Comparison of ENCODE assay signal across 31 mouse cellular contexts in genomic region chr7:35331590-35331989, GRCm38 (mm10). TPM values are rescaled to one million over a fixed set of nuclear protein-coding genes. Genes with fewer than 3 reads are reported as not detected.
A peak's percentile ranks its signal among the peaks of the same experiment; 100 is the strongest.
DNase-seq lines count a peak whose midpoint lies in the region; ATAC-seq and TF ChIP-seq lines count a peak whose summit lies in the region.
"Had no signal": no experiment of that assay in that cellular context is flagged by ENCODE, and none has a peak within 500 bp of the region (broad histone marks: within the 10 kb centered on the region; RNA-seq: fewer than 3 reads in every experiment).

No protein-coding gene starts in this region.

- H3K9me3 ChIP-seq in intestine, embryonic 16.5 days (ENCODE audit: control insufficient read depth, low read length), result no peaks in the 10 kb centered on the region
- H3K9me3 ChIP-seq in intestine, embryonic 15.5 days, result no peaks in the 10 kb centered on the region
- no peaks in the 10 kb centered on the region for H3K9me3 ChIP-seq in kidney, postnatal 0 days (replicated peaks; ENCODE audit: low read length)
- H3K9me3 ChIP-seq in forebrain, embryonic 15.5 days, result no peaks in the 10 kb centered on the region
- H3K9me3 ChIP-seq: embryonic facial prominence, embryonic 10.5 days; hindbrain, embryonic 15.5 days; liver, embryonic 13.5 days; megakaryocyte, embryonic 14.5 days; midbrain, embryonic 13.5 days; neural tube, embryonic 12.5 days; stomach, embryonic 15.5 days had no signal

- 43% methylated on average over 3 of the region's 3 CpGs for WGBS in intestine, embryonic 16.5 days
- 52% methylated on average over 3 of the region's 3 CpGs for WGBS in intestine, embryonic 15.5 days
- WGBS in kidney, postnatal 0 days, result 64% methylated on average over 3 of the region's 3 CpGs
- 65% methylated on average over 3 of the region's 3 CpGs for WGBS in forebrain, embryonic 15.5 days

- TF ChIP-seq CTCF in kidney, postnatal 0 days (IDR thresholded peaks at IDR 0.05; ENCODE audit: low read depth), result no peak

- DNase-seq in kidney, adult 18-20 months, result peak; percentile 50
- DNase-seq in kidney, postnatal 0 days (ENCODE audit: low spot score), result peak; percentile 30
- peak; percentile 68 for DNase-seq in yolk sac, embryonic 10.5 days (ENCODE audit: low spot score)
- DNase-seq in adrenal gland, adult 2 months, result no peak
- no peak for DNase-seq in cerebellum, adult 11-12 months
- DNase-seq: adrenal gland, postnatal 14 days; cerebellum, adult 9-10 months; gastrocnemius, postnatal 14 days; heart, adult 11 months; layer of hippocampus, adult 9-11 months; liver, embryonic 13.5 days; lung, adult 2 months; lung, postnatal 14 days; right cerebral cortex, adult 18-20 months; thymus, adult 18-20 months; thymus, postnatal 36 days had no signal

- H3K27me3 ChIP-seq in intestine, embryonic 16.5 days (replicated peaks; ENCODE audit: control insufficient read depth, insufficient read depth, low read length), result no peaks in the 10 kb centered on the region
- no peaks in the 10 kb centered on the region; the same call in 1 of the 2 replicates for H3K27me3 ChIP-seq in intestine, embryonic 15.5 days (replicated peaks)
- no peaks in the 10 kb centered on the region; the same call in 1 of the 2 replicates for H3K27me3 ChIP-seq in kidney, postnatal 0 days (ENCODE audit: insufficient read depth, low read length)
- peaks cover 17% of the 10 kb centered on the region; the same call in 1 of the 2 replicates for H3K27me3 ChIP-seq in forebrain, embryonic 15.5 days
- H3K27me3 ChIP-seq: Patski; stomach, embryonic 15.5 days had no signal

- peak overlapping the region; percentile 2; the same call in 1 of the 2 replicates for H3K27ac ChIP-seq in intestine, embryonic 16.5 days (ENCODE audit: low read length)
- no peak overlapping the region for H3K27ac ChIP-seq in intestine, embryonic 15.5 days
- no peak overlapping the region for H3K27ac ChIP-seq in kidney, postnatal 0 days
- H3K27ac ChIP-seq in forebrain, embryonic 15.5 days (replicated peaks), result no peak overlapping the region
- H3K27ac ChIP-seq: embryonic facial prominence, embryonic 10.5 days; hindbrain, embryonic 15.5 days; left cerebral cortex, adult 2 months; liver, embryonic 13.5 days; midbrain, embryonic 13.5 days; neural tube, embryonic 12.5 days; stomach, embryonic 15.5 days had no signal

- ATAC-seq in intestine, embryonic 16.5 days, result no peak
- no peak for ATAC-seq in intestine, embryonic 15.5 days
- no peak for ATAC-seq in kidney, postnatal 0 days (replicated peaks; ENCODE audit: low FRiP score, low read depth)
- ATAC-seq in forebrain, embryonic 15.5 days (replicated peaks), result no peak
- ATAC-seq: activated CD4-positive, CD25-positive, alpha-beta regulatory T cell, adult 4 months; forebrain, embryonic 16.5 days; midbrain, embryonic 13.5 days; Patski had no signal

- H3K4me1 ChIP-seq in intestine, embryonic 16.5 days (ENCODE audit: control insufficient read depth, insufficient read depth, low read length), result peaks cover 5% of the 10 kb centered on the region; the same call in 1 of the 2 replicates
- peaks cover 14% of the 10 kb centered on the region for H3K4me1 ChIP-seq in intestine, embryonic 15.5 days (replicated peaks)
- no peaks in the 10 kb centered on the region for H3K4me1 ChIP-seq in kidney, postnatal 0 days (replicated peaks; ENCODE audit: insufficient read depth, low read length)
- peaks cover 16% of the 10 kb centered on the region for H3K4me1 ChIP-seq in forebrain, embryonic 15.5 days

- H3K4me2 ChIP-seq in intestine, embryonic 16.5 days (ENCODE audit: low read depth, low read length), result no peak overlapping the region
- H3K4me2 ChIP-seq in intestine, embryonic 15.5 days (replicated peaks), result no peak overlapping the region
- H3K4me2 ChIP-seq in kidney, postnatal 0 days (ENCODE audit: low read length), result no peak overlapping the region
- H3K4me2 ChIP-seq in forebrain, embryonic 15.5 days (replicated peaks), result no peak overlapping the region
- H3K4me2 ChIP-seq: heart, embryonic 11.5 days; hindbrain, embryonic 15.5 days; liver, embryonic 13.5 days; midbrain, embryonic 13.5 days; neural tube, embryonic 12.5 days; stomach, embryonic 15.5 days had no signal

- H3K36me3 ChIP-seq in intestine, embryonic 16.5 days (ENCODE audit: control insufficient read depth, insufficient read depth, low read length), result no peaks in the 10 kb centered on the region
- H3K36me3 ChIP-seq in intestine, embryonic 15.5 days, result no peaks in the 10 kb centered on the region
- H3K36me3 ChIP-seq in kidney, postnatal 0 days (ENCODE audit: insufficient read depth, low read length), result no peaks in the 10 kb centered on the region
- H3K36me3 ChIP-seq in forebrain, embryonic 15.5 days, result no peaks in the 10 kb centered on the region
- H3K36me3 ChIP-seq: embryonic facial prominence, embryonic 10.5 days; hindbrain, embryonic 15.5 days; liver, embryonic 13.5 days; midbrain, embryonic 13.5 days; neural tube, embryonic 12.5 days; stomach, embryonic 15.5 days had no signal

- H3K9ac ChIP-seq in intestine, embryonic 16.5 days (ENCODE audit: low read depth, low read length), result no peak overlapping the region
- H3K9ac ChIP-seq in intestine, embryonic 15.5 days, result no peak overlapping the region
- H3K9ac ChIP-seq in kidney, postnatal 0 days (ENCODE audit: low read depth, low read length), result no peak overlapping the region
- H3K9ac ChIP-seq in forebrain, embryonic 15.5 days (replicated peaks), result no peak overlapping the region
- H3K9ac ChIP-seq: hindbrain, embryonic 15.5 days; liver, embryonic 13.5 days; midbrain, embryonic 13.5 days; neural tube, embryonic 12.5 days; stomach, embryonic 15.5 days had no signal

- H3K4me3 ChIP-seq in intestine, embryonic 16.5 days (ENCODE audit: low read length), result no peak overlapping the region
- H3K4me3 ChIP-seq in intestine, embryonic 15.5 days (replicated peaks), result no peak overlapping the region
- no peak overlapping the region for H3K4me3 ChIP-seq in kidney, postnatal 0 days (replicated peaks; ENCODE audit: low read depth, low read length)
- no peak overlapping the region for H3K4me3 ChIP-seq in forebrain, embryonic 15.5 days
- H3K4me3 ChIP-seq: embryonic facial prominence, embryonic 10.5 days; hindbrain, embryonic 15.5 days; left cerebral cortex, adult 2 months; liver, embryonic 13.5 days; megakaryocyte, embryonic 14.5 days; midbrain, embryonic 13.5 days; neural tube, embryonic 12.5 days; stomach, embryonic 15.5 days had no signal

RNA-seq across cellular contexts. Expression of gene Rhpn2, which starts 2.4 kb away (rescaled TPM):
- 95.3 and 105 TPM in 2 replicates for polyA plus RNA-seq in intestine, embryonic 16.5 days (2015; fragmentation: Nextera tagmentation; extraction: Ambion mirVana)
- 73.2 and 74.7 TPM in 2 replicates for polyA plus RNA-seq in intestine, embryonic 15.5 days (2015; fragmentation: Nextera tagmentation; extraction: Ambion mirVana)
- polyA plus RNA-seq in kidney, postnatal 0 days (2015; fragmentation: Nextera tagmentation; extraction: Ambion mirVana), result 14.6 and 15.1 TPM in 2 replicates
- 0.95 and 1.3 TPM in 2 replicates for polyA plus RNA-seq in forebrain, embryonic 15.5 days (2015; fragmentation: Nextera tagmentation; extraction: Ambion mirVana)
- total RNA-seq in adrenal gland, adult 2 months (2021), result 1 to 10 TPM; 1.6 to 4.6 TPM
- 0.51 and 1.3 TPM in 2 replicates for polyA plus RNA-seq in adrenal gland, adult 2 months (2012; rRNA removed)
- total RNA-seq: hematopoietic stem cell, adult 5-6 weeks had no signal

RNA-seq across cellular contexts. Expression of gene Gpatch1, which starts 13.3 kb away (rescaled TPM):
- polyA plus RNA-seq in intestine, embryonic 16.5 days (2015; fragmentation: Nextera tagmentation; extraction: Ambion mirVana), result 14.8 and 15.3 TPM in 2 replicates
- polyA plus RNA-seq in intestine, embryonic 15.5 days (2015; fragmentation: Nextera tagmentation; extraction: Ambion mirVana), result 14.8 and 14.9 TPM in 2 replicates
- 17.0 and 17.6 TPM in 2 replicates for polyA plus RNA-seq in kidney, postnatal 0 days (2015; fragmentation: Nextera tagmentation; extraction: Ambion mirVana)
- polyA plus RNA-seq in forebrain, embryonic 15.5 days (2015; fragmentation: Nextera tagmentation; extraction: Ambion mirVana), result 22.8 and 25.2 TPM in 2 replicates
- total RNA-seq in adrenal gland, adult 2 months (2021), result 10 to 100 TPM; 16.9 to 17.2 TPM
- polyA plus RNA-seq in adrenal gland, adult 2 months (2012; rRNA removed), result 1.8 and 2.9 TPM in 2 replicates

Comparison
In these comparisons a context has a peak if more than half of its experiments do, and no peak if none do; other contexts are left out.
1. DNase-seq: peak in kidney, adult 18-20 months (single experiment), kidney, postnatal 0 days (single experiment) and yolk sac, embryonic 10.5 days (single experiment); none in adrenal gland, adult 2 months (single experiment) and cerebellum, adult 11-12 months (single experiment).